Mouse (Mus musculus) lung, adult 2 months (tissue): ENCODE data around the gene Ndufs2.

Experiments
- CTCF ChIP-seq: fragments of 200-500 bp; IDR thresholded peaks from 2 replicates; pipeline ENCODE4 v1.5.1; 2011; ENCODE audit warnings: mild to moderate bottlenecking, low read length, control low read depth; ENCODE audit not compliant: insufficient read depth
- POLR2A ChIP-seq: fragments of 200-500 bp; IDR thresholded peaks from 2 replicates; pipeline ENCODE4 v1.6.1; 2011; ENCODE audit warnings: low read depth, mild to moderate bottlenecking, control low read depth, low read length, borderline replicate concordance; ENCODE audit errors: extremely low read depth

DNA sequence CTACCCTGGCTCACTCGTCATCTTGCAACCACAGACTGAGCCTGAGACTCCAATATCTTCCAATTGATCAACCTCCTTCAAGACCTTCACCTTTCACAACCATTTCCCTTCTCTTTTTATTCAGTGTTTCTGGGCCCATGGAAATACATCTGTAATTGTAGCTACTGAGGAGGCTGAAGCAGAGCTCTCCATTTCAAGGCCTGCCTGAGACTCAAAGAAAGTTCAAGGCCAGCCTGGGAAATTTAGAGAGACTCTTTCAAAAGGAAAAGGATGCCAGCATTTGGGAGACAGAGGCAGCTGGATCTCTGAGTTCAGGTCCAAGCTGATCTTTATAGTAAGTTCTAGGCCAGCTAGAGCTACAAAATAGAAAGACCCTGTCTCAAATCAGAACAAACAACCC, 23.3 kb downstream of the Ndufs2 start:
- TF ChIP-seq CTCF: no peak
- TF ChIP-seq POLR2A: no peak
